Mouse (Mus musculus) embryonic stem cell, embryonic (primary cell): ENCODE results near the gene Rab4a.

Experiments
- CTCF ChIA-PET, 4 experiments: fragments of 300-600 bp in 2 of 4; fragments of 350-600 bp in 2 of 4; sonication (Branson Sonifier 250); formaldehyde crosslinking; loops; one replicate each; lab custom pipeline; 2022; ENCODE audit warnings: inconsistent platforms in 2 of 4; lab: Charles Lee
- POLR2A ChIA-PET, 4 experiments: fragments of 300-600 bp in 2 of 4; fragments of 350-600 bp in 2 of 4; sonication (Branson Sonifier 250); formaldehyde crosslinking; loops; one replicate each; lab custom pipeline; 2022; ENCODE audit warnings: antibody characterized with exemption in 4 of 4, inconsistent platforms in 1 of 4; lab: Charles Lee

Rab4a gene

GRCm38 (mm10) chr8:123817747-123818146 lies 12.0 kb downstream of the Rab4a start:
- CTCF ChIA-PET, result interaction anchor here (0.8 to 2.0 kb wide), 9 partner anchors 8 to 228 kb away, joined by 3 to 7 read pairs (median 4); partner anchors contain the start of gene Rab4a (in 1 of the 4)

GRCm38 (mm10) chr8:123819683-123820610 lies 14.2 kb downstream of the Rab4a start:
- CTCF ChIA-PET, result no interaction called here
- POLR2A ChIA-PET, result interaction anchor here in 1 of 4 experiments (0.6 to 0.7 kb wide), 2 partner anchors 12 to 65 kb away, joined by 3 read pairs; no protein-coding TSS in a partner anchor

More at GRCm38 (mm10) chr8:123817747-123818146, 12.0 kb downstream of the Rab4a start:
- POLR2A ChIA-PET, result interaction anchor here in 2 of 4 experiments (0.9 to 2.2 kb wide), 6 partner anchors 8 to 29 kb away, joined by 4 to 16 read pairs (median 6); no protein-coding TSS in a partner anchor

GRCm38 (mm10) chr8:123820780-123821179 lies 15.0 kb downstream of the Rab4a start:
- ChIA-PET CTCF (no interaction called here), POLR2A (no interaction called here)

- ChIA-PET POLR2A (interaction anchor here in 3 of 4 experiments (0.6 to 2.2 kb wide), 12 partner anchors 8 to 1956 kb away, joined by 3 to 6 read pairs (median 3); no protein-coding TSS in a partner anchor), CTCF (interaction anchor here in 3 of 4 experiments (0.6 to 6.3 kb wide), 12 partner anchors 10 to 179 kb away, joined by 3 to 40 read pairs (median 5); no protein-coding TSS in a partner anchor)
Observed at GRCm38 (mm10) chr8:123823111-123823510, 17.3 kb downstream of the Rab4a start.

- ChIA-PET CTCF (interaction anchor here in 3 of 4 experiments (0.8 to 6.3 kb wide), 10 partner anchors 9 to 179 kb away, joined by 3 to 40 read pairs (median 6); no protein-coding TSS in a partner anchor), POLR2A (interaction anchor here in 3 of 4 experiments (0.6 to 2.2 kb wide), 15 partner anchors 8 to 1957 kb away, joined by 3 to 6 read pairs (median 3); partner anchors contain the start of gene Rab4a (in 1 of the 3))
Observed at GRCm38 (mm10) chr8:123823532-123824123, 17.8 kb downstream of the Rab4a start.

GRCm38 (mm10) chr8:123826001-123826400 lies 20.2 kb downstream of the Rab4a start:
- CTCF ChIA-PET, result interaction anchor here (0.6 to 6.3 kb wide), 18 partner anchors 9 to 198 kb away, joined by 3 to 40 read pairs (median 3); no protein-coding TSS in a partner anchor

GRCm38 (mm10) chr8:123826758-123827157 lies 21.0 kb downstream of the Rab4a start:
- ChIA-PET CTCF (interaction anchor here in 3 of 4 experiments (0.6 to 6.3 kb wide), 7 partner anchors 8 to 427 kb away, joined by 3 to 40 read pairs (median 7); no protein-coding TSS in a partner anchor), POLR2A (interaction anchor here (0.7 to 2.2 kb wide), 12 partner anchors 9 to 104 kb away, joined by 3 to 8 read pairs (median 3); no protein-coding TSS in a partner anchor)

More at GRCm38 (mm10) chr8:123826001-123826400, 20.2 kb downstream of the Rab4a start:
- POLR2A ChIA-PET, result interaction anchor here in 2 of 4 experiments (0.7 to 2.2 kb wide), 10 partner anchors 9 to 89 kb away, joined by 3 to 8 read pairs (median 4); no protein-coding TSS in a partner anchor

GRCm38 (mm10) chr8:123827523-123827922 lies 21.7 kb downstream of the Rab4a start:
- POLR2A ChIA-PET, result interaction anchor here in 3 of 4 experiments (1.0 to 2.2 kb wide), 6 partner anchors 8 to 38 kb away, joined by 3 to 7 read pairs (median 5); no protein-coding TSS in a partner anchor

GRCm38 (mm10) chr8:123832757-123833156 lies 27.0 kb downstream of the Rab4a start:
- POLR2A ChIA-PET, result interaction anchor here in 2 of 4 experiments (0.6 to 2.6 kb wide), 5 partner anchors 14 to 160 kb away, joined by 3 to 11 read pairs (median 4); no protein-coding TSS in a partner anchor

More at GRCm38 (mm10) chr8:123827523-123827922, 21.7 kb downstream of the Rab4a start:
- CTCF ChIA-PET, result interaction anchor here in 2 of 4 experiments (0.5 to 6.3 kb wide), 3 partner anchors 8 to 287 kb away, joined by 3 to 40 read pairs (median 11); no protein-coding TSS in a partner anchor

GRCm38 (mm10) chr8:123835451-123835850 lies 29.7 kb downstream of the Rab4a start:
- POLR2A ChIA-PET, result interaction anchor here in 3 of 4 experiments (0.6 to 2.8 kb wide), 19 partner anchors 9 to 182 kb away, joined by 3 to 11 read pairs (median 3); partner anchors contain the start of gene Rhou (in 1 of the 3)
- CTCF ChIA-PET, result interaction anchor here (0.5 to 4.8 kb wide), 46 partner anchors 9 to 559 kb away, joined by 3 to 40 read pairs (median 4); partner anchors contain the start of gene Nup133 (in 1 of the 4)

More at GRCm38 (mm10) chr8:123832757-123833156, 27.0 kb downstream of the Rab4a start:
- CTCF ChIA-PET, result interaction anchor here (0.6 to 1.6 kb wide), 23 partner anchors 9 to 622 kb away, joined by 3 to 7 read pairs (median 3); no protein-coding TSS in a partner anchor

- POLR2A ChIA-PET, result interaction anchor here in 2 of 4 experiments (1.3 to 1.8 kb wide), 4 partner anchors 10 to 19 kb away, joined by 5 to 10 read pairs (median 8); no protein-coding TSS in a partner anchor
- CTCF ChIA-PET, result interaction anchor here in 3 of 4 experiments (0.8 to 4.8 kb wide), 11 partner anchors 9 to 534 kb away, joined by 3 to 40 read pairs (median 4); partner anchors contain the start of gene Nup133 (in 1 of the 3)
Observed at GRCm38 (mm10) chr8:123836354-123836753, 30.6 kb downstream of the Rab4a start.

- CTCF ChIA-PET, result interaction anchor here in 3 of 4 experiments (0.6 to 1.1 kb wide), 3 partner anchors 30 to 211 kb away, joined by 3 to 4 read pairs (median 4); no protein-coding TSS in a partner anchor
- POLR2A ChIA-PET, result interaction anchor here in 2 of 4 experiments (1.0 to 2.0 kb wide), 2 partner anchors 11 to 20 kb away, joined by 3 to 6 read pairs; no protein-coding TSS in a partner anchor
Observed at GRCm38 (mm10) chr8:123838496-123838895, 32.7 kb downstream of the Rab4a start.

GRCm38 (mm10) chr8:123840578-123841345 lies 35.0 kb downstream of the Rab4a start:
- CTCF ChIA-PET, result interaction anchor here in 1 of 4 experiments (1.0 kb wide), 1 partner anchor 187 kb away, joined by 3 read pairs; no protein-coding TSS in a partner anchor
- POLR2A ChIA-PET, result interaction anchor here in 2 of 4 experiments (0.6 to 0.7 kb wide), 2 partner anchors 43 to 99 kb away, joined by 3 to 4 read pairs; no protein-coding TSS in a partner anchor

GRCm38 (mm10) chr8:123842086-123842485 lies 36.3 kb downstream of the Rab4a start:
- CTCF ChIA-PET, result interaction anchor here (0.6 to 1.7 kb wide), 5 partner anchors 9 to 557 kb away, joined by 3 to 5 read pairs (median 4); no protein-coding TSS in a partner anchor
- POLR2A ChIA-PET, result interaction anchor here in 3 of 4 experiments (0.6 to 2.5 kb wide), 6 partner anchors 10 to 503 kb away, joined by 4 to 12 read pairs (median 4); partner anchors contain the start of gene Ccsap (in 1 of the 3)

GRCm38 (mm10) chr8:123844341-123844740 lies 38.6 kb downstream of the Rab4a start:
- ChIA-PET CTCF (interaction anchor here in 3 of 4 experiments (0.6 to 3.8 kb wide), 3 partner anchors 9 to 67 kb away, joined by 3 to 20 read pairs (median 3); no protein-coding TSS in a partner anchor), POLR2A (interaction anchor here in 3 of 4 experiments (0.7 to 3.5 kb wide), 4 partner anchors 9 to 58 kb away, joined by 3 to 21 read pairs (median 3); partner anchors contain the start of gene Ccsap (in 1 of the 3))
